Mouse (Mus musculus) kidney, embryonic 14.5 days (tissue): ENCODE measurements around the gene Cpvl. TPM values are rescaled to one million over a fixed set of nuclear protein-coding genes. Genes with fewer than 3 reads are reported as not detected.

Source experiments
- ATAC-seq: fragments of 200-750 bp; cut with Nextera tagmentation; 2 replicates; pipeline ENCODE4 v1.8.0; 2017; ENCODE audit warnings: moderate number of reproducible peaks, mild to moderate bottlenecking, moderate TSS enrichment, moderate library complexity; ENCODE audit not compliant: low FRiP score, low TSS enrichment
- H3K27ac ChIP-seq: fragments of 300-500 bp; sonication (generic); 2 replicates; pipeline ENCODE4 v1.5.1; 2014; ENCODE audit warnings: low read depth, mild to moderate bottlenecking, low read length, moderate library complexity, mixed read lengths
- H3K27me3 ChIP-seq: fragments of 300-500 bp; sonication (generic); 2 replicates; pipeline ENCODE4 v1.6.1; 2014; ENCODE audit warnings: mild to moderate bottlenecking, low read length; ENCODE audit not compliant: control insufficient read depth, insufficient read depth
- H3K36me3 ChIP-seq: fragments of 300-500 bp; sonication (generic); 2 replicates; pipeline ENCODE4 v1.6.1; 2014; ENCODE audit warnings: low read length, mixed read lengths; ENCODE audit not compliant: control insufficient read depth, insufficient read depth
- H3K4me1 ChIP-seq: fragments of 300-500 bp; sonication (generic); 2 replicates; pipeline ENCODE4 v1.6.1; 2014; ENCODE audit warnings: low read length, mixed read lengths; ENCODE audit not compliant: control insufficient read depth, insufficient read depth
- H3K4me2 ChIP-seq: fragments of 300-500 bp; sonication (generic); replicated peaks from 2 replicates; pipeline ENCODE4 v1.6.1; 2014; ENCODE audit warnings: low read depth, mild to moderate bottlenecking, low read length
- H3K4me3 ChIP-seq: fragments of 300-500 bp; sonication (generic); 2 replicates; pipeline ENCODE4 v1.5.1; 2014; ENCODE audit warnings: mild to moderate bottlenecking, low read length
- H3K9ac ChIP-seq: fragments of 300-500 bp; sonication (generic); 2 replicates; pipeline ENCODE4 v1.6.1; 2014; ENCODE audit warnings: low read depth, mild to moderate bottlenecking, low read length, moderate library complexity
- H3K9me3 ChIP-seq: fragments of 300-500 bp; sonication (generic); 2 replicates; pipeline ENCODE4 v1.6.1; 2016; ENCODE audit warnings: low read length; ENCODE audit not compliant: control insufficient read depth
- WGBS: fragments of 180-500 bp; shearing (Covaris S2); extraction: QIAGEN DNeasy Blood & Tissue Kit; methylation state at CpG from one replicate; pipeline ENCODE4 v1.1.7; 2014; 5-methylcytosine and 5-hydroxymethylcytosine counted together
- polyA plus RNA-seq: library from polyadenylated mRNA; unstranded; fragments of >200 nt; fragmentation: Nextera tagmentation; extraction: Ambion mirVana; gene quantifications from 2 replicates; pipeline ENCODE4 v1.2.1, GENCODE M21; 2014

The Cpvl gene
- polyA plus RNA-seq, 1 experiment from 2014 or later = 0.32 TPM

- Histone ChIP-seq H3K27me3 (no peaks in the 10 kb centered on the region), H3K9ac (no peak overlapping the region), H3K4me2 (no peak overlapping the region), H3K4me1 (0 out of 2 replicates have a peak, but pooled peaks cover 8% of the 10 kb centered on the region), H3K9me3 (no peaks in the 10 kb centered on the region), H3K27ac (no peak overlapping the region), H3K4me3 (no peak overlapping the region), H3K36me3 (no peaks in the 10 kb centered on the region)
- WGBS = 64% methylated on average over 5 of the region's 5 CpGs
- no peak for ATAC-seq
These were observed 14.5 kb downstream of the Cpvl start for GRCm38 (mm10) chr6:53963906-53964496.

- Histone ChIP-seq H3K9ac (no peak overlapping the region), H3K27ac (no peak overlapping the region), H3K27me3 (no peaks in the 10 kb centered on the region), H3K4me2 (no peak overlapping the region), H3K4me1 (no peaks in the 10 kb centered on the region), H3K4me3 (no peak overlapping the region), H3K36me3 (no peaks in the 10 kb centered on the region), H3K9me3 (no peaks in the 10 kb centered on the region)
- ATAC-seq = no peak
- 90% methylated on average over 1 of the region's 1 CpGs for WGBS
These were observed 16.5 kb downstream of the Cpvl start for GRCm38 (mm10) chr6:53962006-53962405.

DNA sequence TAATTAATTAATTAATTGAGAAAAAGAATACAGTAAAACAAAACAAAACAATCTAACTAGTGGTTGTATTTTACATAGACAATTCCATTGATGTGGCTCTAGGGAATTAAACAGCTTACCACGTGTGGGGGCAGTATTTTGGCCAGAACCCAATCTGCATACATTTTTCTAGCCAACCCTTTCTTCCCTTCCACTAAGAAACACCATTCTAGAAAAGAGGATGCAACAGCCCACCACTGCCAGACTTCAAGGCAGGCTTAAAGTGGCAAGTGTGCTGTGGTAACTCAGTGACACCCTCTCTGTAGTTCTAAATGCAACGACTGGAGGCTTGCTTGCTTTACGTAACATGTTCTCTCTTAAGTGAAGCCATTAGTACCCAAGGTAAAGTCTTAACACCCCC, 18.6 kb downstream of the Cpvl start:
- Histone ChIP-seq H3K36me3 (no peaks in the 10 kb centered on the region), H3K4me1 (peaks cover 6% of the 10 kb centered on the region; the same call in 1 of the 2 replicates), H3K4me2 (no peak overlapping the region), H3K4me3 (no peak overlapping the region), H3K9me3 (no peaks in the 10 kb centered on the region), H3K27ac (no peak overlapping the region), H3K27me3 (no peaks in the 10 kb centered on the region), H3K9ac (no peak overlapping the region)
- 74% methylated on average over 3 of the region's 3 CpGs for WGBS
- no peak for ATAC-seq

- WGBS = 14% methylated on average over 7 of the region's 7 CpGs
These were observed 20.1 kb downstream of the Cpvl start for GRCm38 (mm10) chr6:53958321-53958720.

DNA sequence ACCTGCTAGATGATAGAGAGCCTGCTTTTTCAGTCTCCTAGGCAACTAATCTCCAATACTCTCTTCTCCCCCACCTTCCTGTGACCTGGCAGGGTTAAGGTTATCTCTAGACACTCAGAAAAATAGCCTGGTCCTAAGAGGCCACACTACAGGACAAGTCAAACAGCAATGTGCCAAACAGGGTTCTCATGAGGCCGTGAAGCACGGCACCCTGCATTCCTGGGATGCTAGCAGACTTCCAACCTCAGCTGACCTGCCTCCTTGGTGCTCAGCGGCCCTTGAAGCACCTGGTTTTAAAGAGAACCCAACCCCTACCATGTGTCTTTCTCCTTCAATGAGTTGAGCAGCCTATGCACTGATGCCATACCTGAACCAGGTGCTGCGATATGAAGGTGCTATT, 22.0 kb downstream of the Cpvl start:
- no peak overlapping the region for H3K4me2 ChIP-seq
- no peak for ATAC-seq
- no peak overlapping the region for H3K9ac ChIP-seq
- H3K9me3 ChIP-seq = no peaks in the 10 kb centered on the region
- no peak overlapping the region for H3K4me3 ChIP-seq
- WGBS = 39% methylated on average over 4 of the region's 4 CpGs
- H3K27ac ChIP-seq = no peak overlapping the region
- H3K27me3 ChIP-seq = no peaks in the 10 kb centered on the region
- peaks cover 14% of the 10 kb centered on the region for H3K4me1 ChIP-seq
- H3K36me3 ChIP-seq = no peaks in the 10 kb centered on the region

More at GRCm38 (mm10) chr6:53958321-53958720, 20.1 kb downstream of the Cpvl start:
- Histone ChIP-seq H3K9ac (no peak overlapping the region), H3K36me3 (no peaks in the 10 kb centered on the region), H3K4me1 (peaks cover 13% of the 10 kb centered on the region; the same call in 1 of the 2 replicates), H3K27me3 (no peaks in the 10 kb centered on the region), H3K4me2 (peak overlapping the region; percentile 21), H3K9me3 (no peaks in the 10 kb centered on the region), H3K4me3 (no peak overlapping the region), H3K27ac (no peak overlapping the region)
- ATAC-seq = peak; percentile 45

- H3K27ac ChIP-seq = no peak overlapping the region
- no peak overlapping the region for H3K4me2 ChIP-seq
- no peak overlapping the region for H3K4me3 ChIP-seq
- H3K36me3 ChIP-seq = no peaks in the 10 kb centered on the region
- no peaks in the 10 kb centered on the region for H3K9me3 ChIP-seq
- no peak overlapping the region for H3K9ac ChIP-seq
- H3K27me3 ChIP-seq = no peaks in the 10 kb centered on the region
- H3K4me1 ChIP-seq = peaks cover 20% of the 10 kb centered on the region
- 72% methylated on average over 2 of the region's 2 CpGs for WGBS
- no peak for ATAC-seq
These were observed 22.6 kb downstream of the Cpvl start for GRCm38 (mm10) chr6:53955846-53956245.

DNA sequence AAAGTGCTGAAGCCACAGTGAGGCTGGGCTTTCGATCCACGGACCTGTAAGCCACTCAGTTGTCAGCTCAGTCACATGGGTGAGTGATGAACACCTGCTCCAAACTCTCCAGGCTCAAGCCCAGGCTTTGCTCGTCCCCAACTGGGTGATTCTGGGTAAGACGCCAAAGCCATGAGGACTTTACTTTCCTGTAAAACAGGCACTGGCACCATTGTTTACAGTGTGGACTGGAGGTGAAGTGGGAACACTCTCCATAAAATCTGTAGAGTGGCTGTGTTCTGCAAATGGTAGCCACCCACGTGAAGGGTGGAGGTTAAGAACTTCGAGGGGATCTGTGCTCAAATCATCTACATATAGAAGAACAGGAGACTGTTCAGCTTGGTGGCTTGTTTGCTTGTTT, 23.2 kb downstream of the Cpvl start:
- no peak overlapping the region for H3K9ac ChIP-seq
- WGBS = 80% methylated on average over 6 of the region's 6 CpGs

DNA sequence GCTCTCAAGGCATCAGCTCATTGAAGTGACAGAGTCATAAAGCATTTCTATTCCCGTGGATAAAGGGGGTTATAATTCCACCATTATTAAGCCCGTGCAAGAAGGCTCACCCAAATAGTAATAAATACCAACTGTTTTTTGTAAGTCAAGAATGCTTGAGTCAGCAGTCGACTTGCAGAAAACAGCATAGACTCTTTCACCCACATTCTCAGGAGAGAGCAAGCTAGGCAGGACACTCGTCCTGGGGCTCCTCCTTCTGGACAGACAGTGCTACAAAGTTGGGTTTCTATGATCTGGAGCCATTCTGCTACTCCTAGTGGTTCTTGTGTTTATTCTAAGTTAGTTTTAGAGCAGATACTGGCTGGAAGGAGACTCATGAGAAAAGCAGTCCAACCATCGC, 24.4 kb downstream of the Cpvl start:
- peaks cover 37% of the 10 kb centered on the region for H3K4me1 ChIP-seq
- no peak overlapping the region for H3K4me2 ChIP-seq
- H3K27me3 ChIP-seq = no peaks in the 10 kb centered on the region
- no peaks in the 10 kb centered on the region for H3K36me3 ChIP-seq
- H3K9ac ChIP-seq = no peak overlapping the region
- 21% methylated on average over 5 of the region's 5 CpGs for WGBS
- no peaks in the 10 kb centered on the region for H3K9me3 ChIP-seq
- no peak overlapping the region for H3K4me3 ChIP-seq
- no peak overlapping the region for H3K27ac ChIP-seq
- peak; percentile 68 for ATAC-seq

More for the DNA sequence above, 23.2 kb downstream of the Cpvl start:
- H3K27ac ChIP-seq = no peak overlapping the region
- H3K4me2 ChIP-seq = no peak overlapping the region
- no peaks in the 10 kb centered on the region for H3K27me3 ChIP-seq
- H3K9me3 ChIP-seq = no peaks in the 10 kb centered on the region
- H3K4me1 ChIP-seq = peaks cover 25% of the 10 kb centered on the region
- no peak for ATAC-seq
- H3K4me3 ChIP-seq = no peak overlapping the region
- no peaks in the 10 kb centered on the region for H3K36me3 ChIP-seq

DNA sequence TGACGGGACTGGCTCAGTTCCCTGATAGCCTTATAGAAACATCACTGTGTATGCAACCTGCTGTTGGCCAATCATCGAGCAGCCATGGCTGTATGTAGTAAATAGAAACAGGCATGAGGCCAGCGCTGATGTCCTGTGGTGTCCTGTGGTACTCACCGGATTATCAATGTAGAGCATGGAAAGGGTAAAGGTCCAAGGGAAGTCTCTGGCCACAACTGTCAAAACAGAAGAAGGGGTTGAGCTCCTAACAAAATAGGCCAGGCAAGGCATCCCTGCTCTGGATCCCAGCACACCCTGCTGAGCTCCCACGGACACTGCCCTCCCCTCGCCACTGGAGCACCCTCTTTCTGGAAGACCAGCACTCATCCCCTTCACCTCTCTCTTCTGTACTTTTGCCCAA, 25.1 kb downstream of the Cpvl start:
- Histone ChIP-seq H3K36me3 (no peaks in the 10 kb centered on the region), H3K27ac (no peak overlapping the region), H3K4me1 (peaks cover 42% of the 10 kb centered on the region), H3K4me3 (no peak overlapping the region), H3K9ac (no peak overlapping the region), H3K27me3 (no peaks in the 10 kb centered on the region), H3K4me2 (no peak overlapping the region), H3K9me3 (no peaks in the 10 kb centered on the region)
- 83% methylated on average over 6 of the region's 6 CpGs for WGBS
- no peak for ATAC-seq
